Mouse (Mus musculus): ENCODE results near the gene Rora.

Rora gene

DNA sequence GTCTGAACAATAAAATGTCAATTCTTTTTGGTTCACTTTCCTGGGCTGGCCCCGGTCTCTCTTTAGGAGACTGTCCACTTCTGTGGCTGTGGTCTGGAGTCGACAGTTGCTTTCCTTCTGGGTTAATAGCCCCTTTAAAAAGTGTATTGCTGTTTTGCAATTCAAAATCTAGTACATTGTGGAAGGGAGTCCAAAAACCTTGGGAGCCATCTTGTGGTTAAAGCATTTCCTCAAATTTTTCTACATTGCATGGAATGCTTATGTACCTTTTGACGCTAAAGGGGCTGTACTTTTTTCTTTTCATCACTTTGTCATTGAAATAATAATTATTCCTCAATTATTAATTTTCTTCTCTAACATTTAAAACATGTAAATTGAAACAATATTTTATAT lies 667.0 kb downstream of the Rora start:
- no peak for DNase-seq

DNA sequence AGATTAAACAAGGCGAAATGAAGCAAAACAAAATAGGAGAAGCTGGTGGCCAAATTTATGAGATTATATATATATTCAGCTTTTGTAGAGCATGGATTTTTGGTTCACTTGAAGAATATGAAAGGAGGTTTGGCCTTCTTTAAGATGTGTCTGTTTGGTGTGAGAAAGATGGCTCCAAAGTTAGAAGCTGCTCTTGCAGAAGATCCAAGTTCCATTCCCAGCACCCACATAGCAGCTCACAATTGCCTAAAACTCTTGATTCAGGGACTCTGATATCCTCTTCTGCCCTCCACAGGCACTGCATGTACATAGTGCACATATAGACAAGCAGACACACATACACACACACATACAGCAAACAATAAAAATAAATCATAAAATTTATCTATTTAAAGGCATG lies 668.4 kb downstream of the Rora start:
- DNase-seq, result no peak

DNA sequence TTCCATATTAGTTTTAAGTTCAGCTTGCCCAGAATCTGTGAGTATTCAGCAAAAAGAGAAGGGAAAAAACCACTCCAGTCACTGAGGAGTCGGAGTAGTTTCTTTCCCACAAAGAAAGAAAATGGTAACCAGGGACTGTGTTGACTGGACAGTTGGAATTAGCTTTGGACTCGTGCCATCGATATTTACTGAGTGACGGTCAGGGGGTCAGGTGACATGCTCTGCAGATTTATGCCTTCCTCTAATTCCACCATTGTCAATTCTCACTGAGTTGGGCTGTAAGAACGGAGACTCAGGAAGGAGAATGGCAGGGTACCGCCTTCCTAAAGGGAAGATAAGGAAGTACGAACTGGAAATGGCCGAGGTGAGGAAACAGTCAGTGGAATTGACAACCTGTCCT lies 670.2 kb downstream of the Rora start:
- no peak for DNase-seq

DNA sequence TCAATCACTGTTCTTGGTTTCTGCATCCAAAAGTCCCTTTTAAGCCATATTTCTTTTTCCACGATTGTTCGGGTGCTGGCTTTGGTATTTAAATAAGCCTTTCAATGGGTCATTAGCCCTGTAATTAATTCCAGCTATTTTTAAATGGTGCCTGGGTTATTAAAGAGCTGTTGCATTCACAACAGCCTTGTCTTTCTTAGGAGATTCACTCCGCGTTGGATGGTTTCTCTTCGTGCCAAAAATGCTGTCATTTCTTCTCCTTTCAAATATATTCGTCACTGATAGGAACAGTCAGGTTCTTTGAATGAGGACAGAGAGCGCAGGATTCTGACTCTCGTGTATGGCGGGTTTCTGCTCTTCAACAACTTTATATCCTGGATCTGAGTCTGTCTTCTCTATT lies 673.5 kb downstream of the Rora start:
- no peak for DNase-seq

DNA sequence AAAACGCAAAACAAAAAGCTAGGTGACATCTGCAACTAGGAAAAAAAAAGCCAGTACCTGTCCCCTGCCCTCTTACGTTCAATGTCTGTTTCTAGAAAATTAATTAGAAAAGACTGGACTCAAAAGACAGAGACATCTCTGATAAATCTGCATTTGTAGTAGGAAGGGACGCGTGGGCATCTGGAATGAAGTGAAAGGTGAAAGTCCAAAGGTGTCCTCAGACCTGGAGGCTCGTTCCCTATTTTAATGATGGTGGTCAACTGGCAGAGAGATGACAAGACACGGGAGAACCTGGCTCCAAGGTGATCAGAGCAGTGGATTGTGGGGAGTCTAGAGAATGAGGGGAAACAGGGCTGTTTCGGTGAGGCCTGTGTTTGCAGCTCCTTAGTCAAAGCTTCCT lies 674.0 kb downstream of the Rora start:
- no peak for DNase-seq

DNA sequence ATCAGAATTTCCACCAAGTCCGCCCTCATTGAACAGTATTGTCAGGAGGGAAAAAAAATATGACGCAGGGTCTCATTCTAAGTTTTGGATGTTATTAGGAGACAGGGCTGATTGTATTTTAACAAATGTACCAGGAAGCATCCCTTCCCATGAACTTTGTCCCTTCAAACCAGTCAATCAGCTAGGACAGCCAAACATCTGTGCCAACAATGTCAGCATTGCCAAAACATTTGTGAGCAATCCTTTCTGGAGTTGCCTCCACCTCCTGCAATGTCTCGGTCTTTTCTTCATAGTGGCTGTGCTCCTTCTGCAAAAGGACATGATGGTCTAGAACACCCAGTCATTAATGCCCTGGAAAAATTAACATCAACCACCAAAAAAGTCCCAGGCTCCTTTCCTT lies 678.2 kb downstream of the Rora start:
- no peak for DNase-seq

DNA sequence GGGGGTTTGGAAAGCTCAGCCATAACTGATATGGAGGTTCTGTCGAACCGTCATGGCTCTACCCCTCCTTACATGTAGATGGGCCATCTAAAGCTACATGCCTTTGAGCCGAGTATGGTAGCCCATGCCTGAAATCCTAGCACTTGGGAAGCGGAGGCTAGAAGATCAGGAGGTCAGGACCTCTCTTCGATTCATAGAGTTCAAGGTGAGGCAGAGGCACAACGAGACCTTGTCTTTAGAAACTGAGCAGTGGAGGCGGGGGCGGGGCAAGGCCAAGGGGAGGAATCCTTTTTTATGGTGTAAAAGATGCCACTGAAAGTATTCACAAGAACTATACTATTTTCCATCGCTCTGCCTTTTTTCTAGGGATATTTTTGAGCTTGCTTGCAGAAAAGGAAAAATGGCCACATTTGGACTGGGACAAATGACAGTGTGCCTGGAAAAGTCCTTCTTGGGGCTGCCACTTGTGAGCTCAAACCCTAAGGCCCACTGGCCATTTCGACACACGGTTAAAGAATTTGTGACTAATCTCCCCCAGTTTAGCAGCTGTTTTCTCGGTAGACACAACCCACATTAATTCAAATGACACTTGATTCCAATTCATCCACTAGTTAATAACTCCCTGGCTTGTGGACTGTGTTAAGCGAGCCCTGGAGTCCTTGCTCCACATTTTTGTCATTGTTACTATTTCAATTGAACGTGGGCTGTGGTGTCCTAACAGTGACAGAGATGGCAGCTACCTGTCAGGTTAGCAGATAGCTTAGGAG lies 679.4 kb downstream of the Rora start:
- no peak for DNase-seq

DNA sequence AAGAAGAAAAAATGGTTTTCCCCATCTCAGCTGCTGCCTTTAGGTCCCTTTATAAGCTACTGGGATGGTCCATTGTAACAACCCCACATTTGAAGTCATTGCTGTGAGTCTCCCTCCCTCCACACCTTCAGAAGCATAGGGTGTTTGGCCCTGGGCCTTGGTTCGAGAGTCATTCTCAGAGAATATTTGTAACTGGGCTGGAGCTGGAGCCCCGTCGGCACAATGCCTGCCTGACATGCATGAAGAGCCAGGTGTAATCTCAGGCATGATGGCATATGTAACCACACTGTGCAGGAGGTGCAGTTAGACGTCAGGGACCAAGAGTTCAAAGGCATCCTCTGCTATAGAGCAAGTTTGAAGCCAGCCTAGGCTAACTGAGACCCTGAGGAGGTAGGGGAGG lies 680.1 kb downstream of the Rora start:
- no peak for DNase-seq

DNA sequence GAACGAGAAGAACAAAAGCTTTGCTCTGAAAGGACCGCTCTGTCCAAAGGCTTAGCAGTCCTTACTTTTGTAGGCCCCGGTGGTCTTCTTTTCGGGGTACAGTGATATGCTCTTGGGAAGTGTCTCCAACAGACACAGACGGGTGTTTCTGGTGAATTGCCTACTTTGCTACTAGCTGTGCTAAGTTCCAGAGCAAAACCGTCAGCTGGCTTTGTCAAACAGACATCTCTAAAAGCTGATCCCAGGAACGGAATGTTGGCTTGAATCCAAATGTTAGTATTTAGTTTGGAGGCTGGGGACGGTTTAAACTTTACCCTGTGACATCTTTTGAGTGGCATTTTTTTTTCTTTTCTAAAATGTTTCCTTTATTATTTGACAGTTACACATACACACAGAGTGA lies 680.5 kb downstream of the Rora start:
- DNase-seq, result no peak

DNA sequence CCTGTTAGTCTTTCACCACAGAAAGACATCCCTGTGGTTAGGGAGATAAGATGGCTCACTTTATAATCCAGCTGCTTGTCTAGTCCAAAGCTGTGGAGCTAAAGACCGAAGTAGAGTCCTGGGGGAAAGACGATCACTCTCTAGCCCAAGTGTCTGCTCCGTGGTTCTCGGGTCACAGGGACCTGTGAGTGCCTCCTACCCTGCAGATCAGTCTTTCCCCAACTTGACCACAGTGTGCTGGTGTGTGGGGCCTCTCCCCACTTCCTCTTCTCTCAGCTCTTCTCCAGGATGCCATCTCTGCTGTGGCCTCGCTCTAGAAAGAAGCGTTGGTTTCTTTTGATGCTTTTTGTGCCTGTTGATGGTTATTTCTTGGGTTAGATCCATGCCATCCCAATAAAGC lies 682.5 kb downstream of the Rora start:
- DNase-seq, result no peak

DNA sequence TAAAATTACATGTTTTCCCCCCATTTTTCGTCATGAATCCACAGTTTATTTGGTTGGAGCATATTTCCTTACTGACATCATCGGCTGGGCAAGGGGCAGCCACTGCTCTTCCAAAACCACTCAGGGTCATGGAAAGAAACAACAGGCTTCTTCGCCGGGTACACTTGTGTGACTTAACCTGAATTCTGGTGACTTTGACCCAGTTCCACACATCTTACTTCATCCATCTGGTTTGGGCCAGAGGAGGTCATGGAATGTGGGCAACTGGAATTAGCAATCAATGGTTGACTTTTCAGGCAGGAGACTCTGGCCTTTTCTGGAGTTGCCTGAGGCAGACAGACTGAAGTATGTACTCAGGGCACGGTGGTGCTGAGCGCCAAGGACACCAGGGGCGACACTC lies 685.6 kb downstream of the Rora start:
- no peak for DNase-seq

DNA sequence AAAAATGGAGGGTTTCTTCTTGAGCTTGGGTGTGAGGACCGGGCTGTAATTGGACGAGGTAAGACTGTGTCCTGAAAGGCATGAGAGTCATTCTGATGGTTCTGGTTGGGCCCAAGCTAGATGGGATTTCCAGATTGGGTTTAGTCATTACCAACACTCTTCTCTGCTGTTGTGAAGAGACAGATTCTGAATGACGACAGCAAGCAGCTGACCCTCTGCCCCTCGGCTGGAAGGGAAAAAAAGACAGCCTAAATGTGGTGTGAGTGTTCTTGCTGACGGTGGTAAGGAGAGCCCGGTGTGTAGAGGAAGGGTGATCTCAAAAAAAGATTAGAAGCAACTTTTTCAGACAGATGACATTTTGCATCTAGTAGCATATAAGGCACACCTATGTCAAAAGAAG lies 686.2 kb downstream of the Rora start:
- DNase-seq, result no peak

DNA sequence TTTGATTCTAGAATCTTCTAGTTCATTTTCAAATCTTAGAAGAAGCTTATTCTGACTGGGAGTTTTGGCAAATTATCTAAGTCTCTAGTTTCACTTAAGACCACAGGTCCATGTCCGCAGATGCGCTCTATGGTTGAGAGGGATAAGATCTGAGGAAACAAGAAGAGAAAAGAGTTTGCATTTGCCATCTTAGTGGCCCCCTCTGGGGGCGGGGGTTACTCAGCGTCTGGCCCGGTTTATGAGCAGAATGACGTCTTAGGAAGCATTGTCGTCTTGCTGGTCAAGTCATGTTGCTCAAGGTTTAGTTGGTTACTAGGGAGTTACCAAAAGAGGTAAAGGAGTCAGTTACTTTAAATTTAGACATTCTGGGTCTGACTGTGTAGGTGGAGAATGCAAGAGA lies 686.8 kb downstream of the Rora start:
- no peak for DNase-seq

DNA sequence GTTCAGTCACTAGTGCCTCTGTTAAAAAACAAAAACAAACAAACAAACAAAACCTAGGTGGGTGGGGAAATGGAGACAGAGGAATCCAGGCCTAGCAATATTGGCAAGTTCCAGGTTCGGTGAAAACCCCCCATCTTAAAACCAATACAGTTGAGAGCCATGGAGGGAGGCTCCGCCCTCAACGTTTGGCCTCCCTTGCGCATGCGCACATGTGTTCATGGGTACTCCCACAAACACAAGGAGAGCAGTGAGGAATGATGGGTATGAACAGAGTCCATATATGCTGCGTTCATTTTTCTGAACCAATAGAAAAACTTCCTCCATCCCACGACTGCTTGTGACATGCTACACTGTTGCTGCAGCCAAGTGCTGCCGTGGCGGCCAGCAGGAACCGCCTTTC lies 690.3 kb downstream of the Rora start:
- no peak for DNase-seq

DNA sequence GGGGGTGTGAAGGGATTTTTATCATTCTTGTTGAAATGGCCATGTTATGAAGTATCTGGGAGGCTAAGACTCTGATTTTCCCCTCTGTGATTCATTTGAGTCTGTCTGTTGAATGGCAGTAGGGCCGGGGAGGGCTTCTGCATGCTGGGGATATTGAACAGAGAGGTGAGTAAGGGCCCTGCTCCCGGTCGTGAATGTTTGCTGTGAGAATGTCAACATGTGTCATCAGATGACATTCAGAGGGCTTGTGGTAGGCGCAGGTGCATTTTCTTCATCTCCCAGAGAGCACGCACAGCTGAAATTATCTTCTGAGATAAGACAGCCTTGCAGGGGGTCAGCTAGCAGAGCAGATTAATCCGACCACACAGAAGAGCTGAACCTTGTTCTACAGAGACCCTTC lies 692.0 kb downstream of the Rora start:
- DNase-seq, result no peak

DNA sequence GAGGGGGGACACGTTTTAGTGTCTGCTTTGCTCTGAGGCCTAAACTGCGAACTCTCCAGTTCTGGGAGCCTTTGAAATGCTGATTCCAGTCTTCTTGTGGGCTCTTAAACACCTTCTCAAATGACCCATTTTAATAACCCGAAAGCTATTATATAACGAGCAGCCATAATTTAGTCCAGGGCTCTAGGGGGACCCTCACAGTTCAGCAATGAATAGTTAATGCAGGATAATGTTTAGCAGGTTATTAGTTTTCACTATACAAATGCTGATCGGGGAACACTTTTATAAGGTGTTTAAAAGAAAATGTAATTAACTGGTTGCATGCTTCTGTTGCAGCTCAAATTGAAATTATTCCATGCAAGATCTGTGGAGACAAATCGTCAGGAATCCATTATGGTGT lies 694.2 kb downstream of the Rora start:
- DNase-seq, result no peak

DNA sequence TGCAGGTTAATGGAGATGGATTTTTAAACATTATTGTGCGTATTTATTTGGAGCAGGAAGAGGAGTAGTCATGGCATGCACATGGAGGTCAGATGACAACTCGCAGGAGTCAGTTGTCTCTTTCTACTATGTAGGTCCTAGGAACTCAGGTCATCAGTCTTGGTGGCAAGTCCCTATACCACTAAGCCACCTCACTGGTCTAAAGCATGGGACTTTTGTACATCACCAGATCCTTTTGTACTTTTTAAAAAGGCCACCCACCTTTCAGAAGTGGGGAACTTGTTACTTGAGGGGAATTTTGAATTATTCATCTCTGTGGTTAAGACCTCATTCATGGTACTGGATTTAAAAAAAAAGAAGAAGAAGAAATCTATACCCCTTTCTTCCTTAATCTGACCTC lies 696.0 kb downstream of the Rora start:
- no peak for DNase-seq

DNA sequence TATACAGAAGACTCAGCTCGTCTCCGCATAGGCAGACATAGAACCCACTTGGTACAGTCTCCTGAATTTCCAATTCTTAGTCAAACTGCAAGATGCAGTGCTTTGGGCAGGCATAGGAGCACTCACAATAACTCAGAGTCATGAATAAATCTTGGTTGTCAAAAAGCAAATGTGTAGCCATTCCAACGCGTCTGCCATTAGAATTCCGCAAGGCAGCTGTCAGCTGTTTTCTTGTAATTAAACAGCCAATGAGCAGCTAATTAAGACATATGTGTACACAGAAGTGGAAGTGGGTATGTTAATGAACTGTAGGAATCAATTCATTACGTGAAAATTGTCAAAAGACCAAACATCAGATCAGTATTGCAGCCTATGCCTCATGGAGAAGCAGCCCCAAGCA lies 700.6 kb downstream of the Rora start:
- DNase-seq, result no peak

DNA sequence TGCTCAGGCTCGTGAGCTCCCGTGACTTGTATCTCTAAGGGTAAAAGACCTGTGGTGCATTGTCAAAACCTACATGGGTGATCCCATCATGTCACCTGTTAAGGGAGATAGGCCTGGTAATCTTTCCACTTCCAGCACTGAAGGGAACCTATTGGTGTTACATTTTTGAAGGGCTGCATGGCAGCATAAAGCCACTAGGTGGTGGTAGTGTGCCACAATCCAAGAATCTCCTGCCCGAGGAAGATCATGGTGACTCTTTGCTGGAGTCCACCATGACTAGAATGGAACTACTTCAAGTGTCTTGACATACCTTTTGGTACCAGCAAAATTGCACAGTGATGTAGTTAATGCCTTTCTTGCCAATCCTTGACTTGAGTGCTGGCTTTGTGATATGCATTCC lies 704.2 kb downstream of the Rora start:
- DNase-seq, result peak; percentile 71 to 73

DNA sequence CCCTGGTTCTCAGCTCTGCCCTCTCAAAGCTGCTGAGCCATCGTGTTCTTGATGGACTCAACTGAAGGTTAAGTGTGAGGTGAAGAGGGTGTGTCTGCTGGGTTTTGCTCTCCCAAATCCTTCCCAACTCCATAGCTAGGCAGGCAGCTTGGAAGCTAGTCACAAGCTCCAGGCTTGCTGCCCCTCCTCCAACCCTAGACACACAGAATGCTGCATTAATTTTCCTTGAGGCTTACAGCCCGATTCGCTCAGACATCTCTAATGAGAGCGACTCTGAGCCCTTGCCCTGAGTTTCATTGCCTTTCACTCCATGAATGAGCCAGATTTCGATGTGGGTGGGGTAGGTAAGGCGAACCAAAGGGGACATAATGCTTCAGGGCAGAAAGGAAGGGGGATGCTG lies 705.2 kb downstream of the Rora start:
- no peak for DNase-seq

DNA sequence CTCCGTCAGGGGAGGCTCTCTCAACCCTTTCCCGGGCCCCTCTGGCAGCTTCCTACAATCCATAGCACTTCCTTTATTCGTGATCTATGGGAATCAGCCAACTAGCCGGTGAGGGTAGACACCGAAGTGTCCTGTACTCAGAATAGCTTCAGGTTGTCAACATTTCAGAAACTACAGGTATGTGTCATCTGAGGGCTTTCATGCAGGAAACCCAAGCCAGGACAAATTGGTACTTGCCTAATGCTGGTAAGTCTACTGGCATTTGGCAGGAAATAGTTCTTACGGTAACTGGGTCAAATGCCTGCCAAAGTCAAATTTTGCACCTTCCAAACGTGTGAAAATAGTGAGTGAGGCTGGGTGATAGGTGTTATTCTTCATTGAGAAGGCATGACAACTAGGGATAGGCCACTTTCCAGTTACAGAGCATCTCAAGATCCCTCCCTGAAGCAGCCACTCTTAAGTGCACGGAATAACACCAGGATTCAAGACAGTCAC lies 708.4 kb downstream of the Rora start:
- DNase-seq, result no peak

DNA sequence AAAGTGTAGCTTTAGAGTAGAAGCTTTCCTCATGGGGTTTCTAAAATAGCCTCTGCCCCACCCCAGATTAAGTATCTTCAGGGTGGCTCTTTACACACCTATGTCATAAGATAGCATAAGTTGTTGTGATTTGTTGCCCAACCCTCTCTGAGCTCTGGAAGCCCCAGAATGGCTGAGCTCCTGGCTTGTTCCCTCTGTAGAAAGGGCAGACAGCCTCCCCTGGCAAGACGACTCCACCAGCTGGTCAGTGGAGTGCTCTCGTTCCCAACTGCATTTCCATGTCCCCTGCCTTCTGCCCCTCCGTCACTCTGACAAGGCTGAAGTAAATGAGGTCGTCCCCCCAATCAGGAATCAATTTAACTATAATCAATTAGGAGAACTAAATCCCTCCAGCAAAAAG lies 709.2 kb downstream of the Rora start:
- no peak for DNase-seq

DNA sequence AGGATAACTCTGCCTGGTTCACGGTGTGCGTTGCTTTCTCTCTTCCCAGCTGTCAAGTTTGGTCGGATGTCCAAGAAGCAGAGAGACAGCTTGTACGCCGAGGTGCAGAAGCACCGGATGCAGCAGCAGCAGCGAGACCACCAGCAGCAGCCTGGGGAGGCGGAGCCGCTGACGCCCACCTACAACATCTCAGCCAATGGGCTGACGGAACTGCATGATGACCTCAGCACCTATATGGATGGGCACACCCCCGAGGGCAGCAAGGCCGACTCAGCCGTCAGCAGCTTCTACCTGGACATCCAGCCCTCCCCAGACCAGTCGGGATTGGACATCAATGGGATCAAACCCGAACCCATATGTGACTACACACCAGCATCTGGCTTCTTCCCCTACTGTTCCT lies 710.5 kb downstream of the Rora start:
- no peak for DNase-seq

DNA sequence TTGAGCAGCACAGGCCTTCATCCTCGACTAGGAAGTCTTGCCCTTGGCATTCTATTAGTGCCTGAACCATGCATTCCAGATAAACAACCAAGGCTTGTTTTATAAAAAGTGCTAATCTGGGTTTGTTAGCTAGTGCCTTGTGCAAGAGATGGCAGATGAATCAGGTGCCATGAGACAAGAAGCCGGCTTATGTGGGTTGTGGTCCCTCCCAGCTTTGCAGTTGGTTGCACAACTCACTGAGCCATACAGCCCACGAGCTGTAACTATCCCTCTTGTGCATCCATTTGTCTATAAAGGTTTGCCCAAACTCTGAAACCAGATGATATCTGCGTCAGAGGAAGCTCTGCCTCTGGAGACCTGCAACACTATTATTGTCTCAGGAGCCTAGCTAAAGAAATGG lies 713.5 kb downstream of the Rora start:
- no peak for DNase-seq

DNA sequence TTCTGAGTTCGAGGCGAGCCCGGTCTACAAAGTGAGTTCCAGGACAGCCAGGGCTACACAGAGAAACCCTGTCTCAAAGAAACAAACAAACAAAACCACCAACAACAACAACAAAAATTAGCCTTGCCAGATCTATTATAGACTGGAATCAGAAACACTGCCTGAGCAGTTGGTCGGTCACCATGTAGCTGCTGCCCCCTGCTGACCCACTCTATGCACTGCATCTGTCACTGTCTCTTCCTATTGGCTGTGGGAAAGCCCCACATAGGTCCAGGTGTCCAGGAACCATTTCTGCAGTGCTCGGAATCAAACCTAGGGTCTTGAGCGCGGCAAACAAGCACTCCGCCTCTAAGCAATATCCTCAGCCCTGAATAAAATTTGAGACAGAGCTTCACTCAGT lies 714.5 kb downstream of the Rora start:
- DNase-seq, result peak; percentile 76 to 77
